Mouse (Mus musculus) cortical plate, adult 2 months (tissue): Measurements from ENCODE around the gene Rrm1.

Experiments used
- CTCF ChIP-seq: fragments of 200-500 bp; IDR thresholded peaks from 2 replicates; pipeline ENCODE4 v1.5.1; 2011; ENCODE audit warnings: mild to moderate bottlenecking, control low read depth, low read length; ENCODE audit not compliant: insufficient read depth; ENCODE audit errors: extremely low read depth
- POLR2A ChIP-seq: fragments of 200-500 bp; IDR thresholded peaks from 2 replicates; pipeline ENCODE4 v1.6.1; 2011; ENCODE audit warnings: mild to moderate bottlenecking, low read length, control low read depth; ENCODE audit not compliant: insufficient read depth; ENCODE audit errors: extremely low read depth

DNA sequence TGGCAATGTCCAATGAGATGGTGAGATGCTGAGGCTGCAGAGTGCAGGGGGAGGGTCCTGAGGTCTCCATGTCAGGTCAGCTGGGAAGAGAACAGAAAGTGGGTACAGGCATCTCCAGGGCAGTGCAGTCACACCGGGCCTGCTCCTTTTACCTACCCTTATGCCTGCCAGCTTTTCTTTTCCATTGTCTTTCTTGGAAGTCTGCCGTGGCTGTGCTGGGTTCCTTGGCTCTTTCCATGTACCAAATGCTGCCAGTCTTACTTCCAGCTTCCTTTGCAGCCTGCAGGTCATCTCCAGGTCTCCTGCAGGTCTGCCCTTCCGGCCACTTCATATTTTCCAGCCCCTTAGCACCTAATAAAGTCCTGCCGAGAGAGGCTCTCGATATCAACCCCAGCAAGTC lies 60.5 kb downstream of the Rrm1 start:
- no peak for TF ChIP-seq CTCF
- TF ChIP-seq POLR2A = no peak
